Mouse (Mus musculus): Measurements from ENCODE around the gene H2-DMb2. TPM values are rescaled to one million over a fixed set of nuclear protein-coding genes. Genes with fewer than 3 reads are reported as not detected.

H2-DMb2 gene
- 0.35 and 0.52 TPM in 2 replicates for polyA plus RNA-seq (2012; rRNA removed)

DNA sequence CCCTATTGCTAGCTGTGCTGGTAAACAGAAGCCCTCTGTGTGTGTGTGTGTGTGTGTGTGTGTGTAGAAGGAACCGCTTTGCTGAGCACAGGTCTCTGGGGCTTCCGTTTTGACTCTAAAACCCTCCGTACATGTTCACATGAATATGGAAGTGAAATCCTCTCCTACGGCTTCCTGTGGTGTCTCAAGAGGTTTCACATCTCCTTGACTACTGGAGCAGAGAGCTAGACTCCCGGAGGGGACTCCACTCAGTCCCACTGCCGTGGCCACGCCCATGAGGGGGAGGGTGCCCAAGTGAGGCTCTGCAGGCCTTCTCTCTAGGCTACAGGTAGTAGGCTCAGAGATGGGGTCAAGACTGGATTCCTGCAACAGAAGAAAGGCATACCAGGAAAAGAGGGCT lies at the start of gene H2-DMb2:
Gene H2-DMb2 (plus strand): TSS at position 275 of the 400 bp plus-strand sequence.
- WGBS: 25% methylated on average over 7 of the region's 7 CpGs
- no peak for DNase-seq
- TF ChIP-seq CTCF (IDR thresholded peaks at IDR 0.05; ENCODE audit: borderline replicate concordance, insufficient read depth, low read depth, low read length): no peak
- no peak for TF ChIP-seq POLR2A (IDR thresholded peaks at IDR 0.05; ENCODE audit: borderline replicate concordance, insufficient read depth, low read length)

GRCm38 (mm10) chr17:34094283-34095035 lies 48.6 kb upstream of the H2-DMb2 start:
- 84% methylated on average over 27 of the region's 27 CpGs for WGBS
- Histone ChIP-seq H3K27me3 (ENCODE audit: control insufficient read depth, insufficient read depth, low read length) (no peaks in the 10 kb centered on the region), H3K4me1 (ENCODE audit: control insufficient read depth, insufficient read depth, low read length) (no peaks in the 10 kb centered on the region), H3K4me3 (replicated peaks; ENCODE audit: insufficient read depth, low read depth, low read length) (no peak overlapping the region), H3K27ac (ENCODE audit: insufficient read depth, low read length) (no peak overlapping the region)
- no peak for DNase-seq
- no peak for TF ChIP-seq POLR2A (IDR thresholded peaks at IDR 0.05; ENCODE audit: borderline replicate concordance, insufficient read depth, low read length)
- no peak for TF ChIP-seq CTCF (IDR thresholded peaks at IDR 0.05; ENCODE audit: borderline replicate concordance, insufficient read depth, low read depth, low read length)

More for the DNA sequence above, at the start of gene H2-DMb2:
- H3K4me3 ChIP-seq (replicated peaks; ENCODE audit: insufficient read depth, low read depth, low read length): no peak within 1 kb of the TSS
- H3K4me1 ChIP-seq (ENCODE audit: control insufficient read depth, insufficient read depth, low read length): no peaks in the 10 kb centered on the region
- no peak within 1 kb of the TSS for H3K27ac ChIP-seq (ENCODE audit: insufficient read depth, low read length)
- no peaks in the 10 kb centered on the region; the same call in 1 of the 2 replicates for H3K27me3 ChIP-seq (ENCODE audit: control insufficient read depth, insufficient read depth, low read length)

DNA sequence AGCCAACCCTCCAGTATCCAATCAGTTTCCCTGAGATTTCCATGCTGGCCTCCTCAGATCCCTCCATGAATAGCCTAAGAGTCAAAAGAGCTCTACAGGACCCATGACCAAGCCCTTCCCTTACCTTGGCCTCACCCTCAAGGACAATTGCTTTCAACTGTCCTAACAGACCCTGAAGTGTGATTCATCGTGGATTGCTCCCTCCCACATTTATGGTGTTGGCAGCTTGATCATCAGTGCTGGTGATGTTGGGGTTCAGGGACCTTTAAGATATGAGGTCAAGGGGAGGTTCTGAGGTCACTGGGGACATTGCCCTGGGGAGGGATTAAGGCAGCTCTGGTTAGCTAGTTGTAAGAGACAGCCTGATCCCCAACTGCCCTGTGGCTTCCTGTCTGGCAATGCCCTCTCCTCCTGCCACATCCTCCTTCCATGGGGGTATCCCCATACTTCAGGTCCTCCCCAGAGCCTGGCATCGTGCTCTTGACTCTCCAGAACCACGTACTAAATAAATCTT lies 46.6 kb upstream of the H2-DMb2 start:
- no peak for TF ChIP-seq POLR2A (IDR thresholded peaks at IDR 0.05; ENCODE audit: borderline replicate concordance, insufficient read depth, low read length)
- TF ChIP-seq CTCF (IDR thresholded peaks at IDR 0.05; ENCODE audit: borderline replicate concordance, insufficient read depth, low read depth, low read length): no peak

GRCm38 (mm10) chr17:34097272-34097671 lies 45.8 kb upstream of the H2-DMb2 start:
- DNase-seq: no peak
- TF ChIP-seq CTCF (IDR thresholded peaks at IDR 0.05; ENCODE audit: borderline replicate concordance, insufficient read depth, low read depth, low read length): no peak
- no peak for TF ChIP-seq POLR2A (IDR thresholded peaks at IDR 0.05; ENCODE audit: borderline replicate concordance, insufficient read depth, low read length)
- no peaks in the 10 kb centered on the region for H3K4me1 ChIP-seq (ENCODE audit: control insufficient read depth, insufficient read depth, low read length)
- H3K4me3 ChIP-seq (replicated peaks; ENCODE audit: insufficient read depth, low read depth, low read length): no peak overlapping the region
- 34% methylated on average over 5 of the region's 5 CpGs for WGBS
- H3K27ac ChIP-seq (ENCODE audit: insufficient read depth, low read length): no peak overlapping the region
- H3K27me3 ChIP-seq (ENCODE audit: control insufficient read depth, insufficient read depth, low read length): no peaks in the 10 kb centered on the region

More for the DNA sequence above, 46.6 kb upstream of the H2-DMb2 start:
- Histone ChIP-seq H3K4me3 (replicated peaks; ENCODE audit: insufficient read depth, low read depth, low read length) (no peak overlapping the region), H3K27me3 (ENCODE audit: control insufficient read depth, insufficient read depth, low read length) (no peaks in the 10 kb centered on the region), H3K4me1 (ENCODE audit: control insufficient read depth, insufficient read depth, low read length) (no peaks in the 10 kb centered on the region), H3K27ac (ENCODE audit: insufficient read depth, low read length) (no peak overlapping the region)
- WGBS: 68% methylated on average over 3 of the region's 3 CpGs
- DNase-seq: no peak

GRCm38 (mm10) chr17:34098709-34099479 lies 44.2 kb upstream of the H2-DMb2 start:
- no peaks in the 10 kb centered on the region for H3K4me1 ChIP-seq (ENCODE audit: control insufficient read depth, insufficient read depth, low read length)
- no peak overlapping the region for H3K4me3 ChIP-seq (replicated peaks; ENCODE audit: insufficient read depth, low read depth, low read length)
- no peaks in the 10 kb centered on the region for H3K27me3 ChIP-seq (ENCODE audit: control insufficient read depth, insufficient read depth, low read length)
- TF ChIP-seq CTCF (IDR thresholded peaks at IDR 0.05; ENCODE audit: borderline replicate concordance, insufficient read depth, low read depth, low read length) (no peak), POLR2A (IDR thresholded peaks at IDR 0.05; ENCODE audit: borderline replicate concordance, insufficient read depth, low read length) (no peak)
- WGBS: 59% methylated on average over 10 of the region's 10 CpGs
- no peak overlapping the region for H3K27ac ChIP-seq (ENCODE audit: insufficient read depth, low read length)
- no peak for DNase-seq

DNA sequence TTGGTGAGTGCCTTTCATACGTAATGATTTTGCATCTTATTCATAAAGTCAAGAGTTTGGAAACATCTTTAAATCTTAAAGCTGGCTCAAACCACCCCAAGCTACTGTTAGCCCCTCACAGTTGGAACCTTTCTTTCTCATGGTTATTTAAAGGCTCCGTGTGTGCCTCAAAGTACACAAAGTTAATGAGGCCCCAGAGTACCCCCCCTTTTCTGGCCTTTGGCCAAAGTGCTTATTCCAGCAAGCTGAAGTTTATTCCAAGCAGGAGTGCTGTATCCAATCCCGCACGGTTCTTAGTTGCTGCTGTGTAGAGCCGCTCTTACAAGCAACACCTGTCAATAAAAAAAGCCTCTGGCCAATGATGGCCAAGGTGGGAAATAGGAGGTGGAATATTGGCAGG lies 43.6 kb upstream of the H2-DMb2 start:
- TF ChIP-seq POLR2A (IDR thresholded peaks at IDR 0.05; ENCODE audit: borderline replicate concordance, insufficient read depth, low read length) (no peak), CTCF (IDR thresholded peaks at IDR 0.05; ENCODE audit: borderline replicate concordance, insufficient read depth, low read depth, low read length) (no peak)
- no peak overlapping the region for H3K4me3 ChIP-seq (replicated peaks; ENCODE audit: insufficient read depth, low read depth, low read length)
- DNase-seq: no peak
- no peaks in the 10 kb centered on the region for H3K27me3 ChIP-seq (ENCODE audit: control insufficient read depth, insufficient read depth, low read length)
- 36% methylated on average over 5 of the region's 5 CpGs for WGBS
- H3K27ac ChIP-seq (ENCODE audit: insufficient read depth, low read length): no peak overlapping the region
- H3K4me1 ChIP-seq (ENCODE audit: control insufficient read depth, insufficient read depth, low read length): no peaks in the 10 kb centered on the region

GRCm38 (mm10) chr17:34101185-34101584 lies 41.9 kb upstream of the H2-DMb2 start:
- 28% methylated on average over 5 of the region's 5 CpGs for WGBS
- no peaks in the 10 kb centered on the region for H3K4me1 ChIP-seq (ENCODE audit: control insufficient read depth, insufficient read depth, low read length)
- DNase-seq: no peak
- no peak overlapping the region for H3K27ac ChIP-seq (ENCODE audit: insufficient read depth, low read length)
- no peaks in the 10 kb centered on the region; the same call in 1 of the 2 replicates for H3K27me3 ChIP-seq (ENCODE audit: control insufficient read depth, insufficient read depth, low read length)
- TF ChIP-seq CTCF (IDR thresholded peaks at IDR 0.05; ENCODE audit: borderline replicate concordance, insufficient read depth, low read depth, low read length) (no peak), POLR2A (IDR thresholded peaks at IDR 0.05; ENCODE audit: borderline replicate concordance, insufficient read depth, low read length) (no peak)
- H3K4me3 ChIP-seq (replicated peaks; ENCODE audit: insufficient read depth, low read depth, low read length): no peak overlapping the region

Data from cerebellum, adult 2 months (tissue).